In genomic region chr2:31067696-31068245, GRCm38 (mm10) we compare ENCODE assay signal across 9 mouse cellular contexts.
DNase-seq lines count a peak whose midpoint lies in the region; ATAC-seq and TF ChIP-seq lines count a peak whose summit lies in the region.
"Had no signal": no experiment of that assay in that cellular context is flagged by ENCODE, and none has a peak within 500 bp of the region (broad histone marks: within the 10 kb centered on the region; RNA-seq: fewer than 3 reads in every experiment).

No protein-coding gene starts in this region.

- H3K27ac ChIP-seq in kidney, embryonic 14.5 days (ENCODE audit: low read depth, low read length) = peak overlapping the region; percentile 92; the same call in 1 of the 2 replicates
- peak overlapping the region; percentile 97 for H3K27ac ChIP-seq in bone marrow macrophage, adult 2 months (ENCODE audit: insufficient read depth, low read depth, low read length)
- H3K27ac ChIP-seq in forebrain, embryonic 10.5 days = peak overlapping the region; percentile 91
- H3K27ac ChIP-seq in limb, embryonic 15.5 days = peak overlapping the region; percentile 88

- no peak for TF ChIP-seq POLR2A in bone marrow macrophage, adult 2 months (IDR thresholded peaks at IDR 0.05; ENCODE audit: borderline replicate concordance, low read depth, low read length)

- 67% methylated on average over 7 of the region's 7 CpGs for WGBS in kidney, embryonic 14.5 days
- 56% methylated on average over 7 of the region's 7 CpGs for whole genome bisulfite sequencing in forebrain, embryonic 10.5 days
- WGBS in limb, embryonic 15.5 days = 58% methylated on average over 7 of the region's 7 CpGs

- peak; percentile 34; the same call in 1 of the 2 replicates for ATAC-seq in kidney, embryonic 14.5 days (ENCODE audit: low FRiP score, low TSS enrichment)
- ATAC-seq in limb, embryonic 15.5 days (ENCODE audit: insufficient number of reproducible peaks, low FRiP score, low TSS enrichment, low read depth) = no peak

- H3K27me3 ChIP-seq in kidney, embryonic 14.5 days (ENCODE audit: control insufficient read depth, insufficient read depth, low read length) = no peaks in the 10 kb centered on the region
- no peaks in the 10 kb centered on the region for H3K27me3 ChIP-seq in forebrain, embryonic 10.5 days (ENCODE audit: poor library complexity, severe bottlenecking)
- no peaks in the 10 kb centered on the region for H3K27me3 ChIP-seq in limb, embryonic 15.5 days
- H3K27me3 ChIP-seq: Patski had no signal

- no peak overlapping the region for H3K4me2 ChIP-seq in kidney, embryonic 14.5 days (replicated peaks; ENCODE audit: low read depth, low read length)
- H3K4me2 ChIP-seq in limb, embryonic 15.5 days = no peak overlapping the region

- no peak overlapping the region for H3K9ac ChIP-seq in kidney, embryonic 14.5 days (ENCODE audit: low read depth, low read length)
- H3K9ac ChIP-seq in limb, embryonic 15.5 days = no peak overlapping the region

- H3K36me3 ChIP-seq in kidney, embryonic 14.5 days (ENCODE audit: control insufficient read depth, insufficient read depth, low read length) = peaks cover under 1% of the 10 kb centered on the region; the same call in 1 of the 2 replicates
- H3K36me3 ChIP-seq in forebrain, embryonic 10.5 days (replicated peaks) = peaks cover 9% of the 10 kb centered on the region
- peaks cover 6% of the 10 kb centered on the region; the same call in 1 of the 2 replicates for H3K36me3 ChIP-seq in limb, embryonic 15.5 days

- peaks cover 24% of the 10 kb centered on the region for H3K4me1 ChIP-seq in kidney, embryonic 14.5 days (ENCODE audit: control insufficient read depth, insufficient read depth, low read length)
- peaks cover 60% of the 10 kb centered on the region for H3K4me1 ChIP-seq in bone marrow macrophage, adult 2 months (ENCODE audit: control insufficient read depth, insufficient read depth, low read length)
- H3K4me1 ChIP-seq in forebrain, embryonic 10.5 days = peaks cover 36% of the 10 kb centered on the region
- peaks cover 21% of the 10 kb centered on the region for H3K4me1 ChIP-seq in limb, embryonic 15.5 days

- no peak for TF ChIP-seq CTCF in bone marrow macrophage, adult 2 months (IDR thresholded peaks at IDR 0.05; ENCODE audit: low read depth, low read length)

- H3K4me3 ChIP-seq in kidney, embryonic 14.5 days (ENCODE audit: low read length) = no peak overlapping the region
- H3K4me3 ChIP-seq in bone marrow macrophage, adult 2 months (ENCODE audit: insufficient read depth, low read length) = no peak overlapping the region
- peak overlapping the region; percentile 16; the same call in 1 of the 2 replicates for H3K4me3 ChIP-seq in forebrain, embryonic 10.5 days
- H3K4me3 ChIP-seq in limb, embryonic 15.5 days = no peak overlapping the region

- no peak for DNase-seq in kidney, adult 9 months
- DNase-seq in forebrain, embryonic 10.5 days (ENCODE audit: extremely low spot score, low spot score) = no peak
- no peak for DNase-seq in thymus, postnatal 0 days (ENCODE audit: low spot score)
- DNase-seq in ovary, adult 18-20 months (ENCODE audit: low spot score) = no peak
- DNase-seq in right cerebral cortex, postnatal 14 days = no peak

- no peaks in the 10 kb centered on the region for H3K9me3 ChIP-seq in kidney, embryonic 14.5 days (ENCODE audit: control insufficient read depth, low read length)
- no peaks in the 10 kb centered on the region for H3K9me3 ChIP-seq in forebrain, embryonic 10.5 days
- H3K9me3 ChIP-seq in limb, embryonic 15.5 days = no peaks in the 10 kb centered on the region
